Mouse (Mus musculus): ENCODE results near the gene Rasd1.

DNA sequence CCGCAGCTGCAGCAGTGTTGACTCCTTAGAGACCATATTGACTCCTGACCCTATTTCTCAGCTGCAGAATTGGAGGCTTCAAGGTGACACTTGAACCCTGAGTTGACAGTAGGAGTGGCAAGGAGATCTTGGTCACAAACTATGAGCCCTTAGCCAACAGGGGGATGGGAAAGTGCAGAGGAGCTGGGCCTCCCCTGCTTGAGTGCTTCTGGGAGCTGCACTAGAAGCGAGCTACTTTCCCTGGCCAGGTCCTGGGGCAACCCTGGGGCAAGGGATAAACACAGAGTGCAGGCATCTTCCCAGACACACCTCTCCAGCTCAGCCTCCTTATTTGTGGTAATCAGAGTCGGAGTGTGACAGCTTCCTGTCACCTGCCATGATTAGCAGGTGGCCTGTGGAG lies 2.2 kb downstream of the Rasd1 start:
- no peak for TF ChIP-seq CTCF (IDR thresholded peaks at IDR 0.05; ENCODE audit: control insufficient read depth, insufficient read depth, insufficient replicate concordance, low read depth, low read length)
- no peak for TF ChIP-seq POLR2A (IDR thresholded peaks at IDR 0.05; ENCODE audit: control insufficient read depth, low read depth, low read length)

All from testis, adult 2 months (tissue).